Mouse (Mus musculus) heart, embryonic 16.5 days (tissue): ENCODE data around the gene Tuft1. TPM values are rescaled to one million over a fixed set of nuclear protein-coding genes. Genes with fewer than 3 reads are reported as not detected.

ENCODE experiments used
- ATAC-seq: fragments of 200-750 bp; cut with Nextera tagmentation; replicated peaks from 2 replicates; pipeline ENCODE4 v1.8.0; 2017; ENCODE audit warnings: moderate number of reproducible peaks; ENCODE audit not compliant: insufficient read depth, low FRiP score; ENCODE audit errors: extremely low read depth
- H3K27ac ChIP-seq: fragments of 300-500 bp; sonication (generic); 2 replicates; pipeline ENCODE4 v1.5.1; 2014; ENCODE audit warnings: mild to moderate bottlenecking, low read length, control low read depth, moderate library complexity
- H3K27me3 ChIP-seq: fragments of 300-500 bp; sonication (generic); 2 replicates; pipeline ENCODE4 v1.6.1; 2014; ENCODE audit warnings: low read length, mixed read lengths; ENCODE audit not compliant: control insufficient read depth, insufficient read depth
- H3K36me3 ChIP-seq: fragments of 300-500 bp; sonication (generic); 2 replicates; pipeline ENCODE4 v1.6.1; 2014; ENCODE audit not compliant: control insufficient read depth, insufficient read depth
- H3K4me1 ChIP-seq: fragments of 300-500 bp; sonication (generic); 2 replicates; pipeline ENCODE4 v1.6.1; 2014; ENCODE audit warnings: low read length, mixed read lengths; ENCODE audit not compliant: control insufficient read depth, insufficient read depth
- H3K4me2 ChIP-seq: fragments of 300-500 bp; sonication (generic); 2 replicates; pipeline ENCODE4 v1.6.1; 2014; ENCODE audit warnings: low read depth, mild to moderate bottlenecking, control low read depth, low read length
- H3K4me3 ChIP-seq: fragments of 300-500 bp; sonication (generic); 2 replicates; pipeline ENCODE4 v1.5.1; 2014; ENCODE audit warnings: mild to moderate bottlenecking, control low read depth, low read length
- H3K9ac ChIP-seq: fragments of 300-500 bp; sonication (generic); 2 replicates; pipeline ENCODE4 v1.6.1; 2014; ENCODE audit warnings: low read length, control low read depth
- H3K9me3 ChIP-seq: fragments of 300-500 bp; sonication (generic); replicated peaks from 2 replicates; pipeline ENCODE4 v1.6.1; 2016; ENCODE audit warnings: low read length; ENCODE audit not compliant: control insufficient read depth
- WGBS: fragments of 180-500 bp; shearing (Covaris S2); extraction: QIAGEN DNeasy Blood & Tissue Kit; methylation state at CpG from one replicate; pipeline ENCODE4 v1.1.7; 2014; 5-methylcytosine and 5-hydroxymethylcytosine counted together
- polyA plus RNA-seq: library from polyadenylated mRNA; unstranded; fragments of >200 nt; fragmentation: Nextera tagmentation; extraction: Ambion mirVana; gene quantifications from 2 replicates; pipeline ENCODE4 v1.2.1, GENCODE M21; 2015

Gene Tuft1
- polyA plus RNA-seq, 1 experiment from 2014 or later: 7.0 TPM

GRCm38 (mm10) chr3:94591066-94591465 lies 67.6 kb downstream of the Tuft1 start:
- ATAC-seq: no peak
- WGBS: 72% methylated on average over 5 of the region's 5 CpGs

GRCm38 (mm10) chr3:94587962-94588361 lies 70.7 kb downstream of the Tuft1 start:
- WGBS: 79% methylated on average over 5 of the region's 5 CpGs
- Histone ChIP-seq H3K27me3 (no peaks in the 10 kb centered on the region), H3K4me1 (no peaks in the 10 kb centered on the region), H3K27ac (no peak overlapping the region), H3K36me3 (no peaks in the 10 kb centered on the region), H3K9ac (no peak overlapping the region), H3K9me3 (0 out of 2 replicates have a peak, but pooled peaks cover 3% of the 10 kb centered on the region), H3K4me3 (no peak overlapping the region), H3K4me2 (no peak overlapping the region)
- no peak for ATAC-seq

More at GRCm38 (mm10) chr3:94591066-94591465, 67.6 kb downstream of the Tuft1 start:
- Histone ChIP-seq H3K9me3 (0 out of 2 replicates have a peak, but pooled peaks cover 3% of the 10 kb centered on the region), H3K4me1 (no peaks in the 10 kb centered on the region), H3K4me3 (no peak overlapping the region), H3K9ac (no peak overlapping the region), H3K27me3 (no peaks in the 10 kb centered on the region), H3K36me3 (no peaks in the 10 kb centered on the region), H3K27ac (no peak overlapping the region), H3K4me2 (no peak overlapping the region)

- Histone ChIP-seq H3K27me3 (no peaks in the 10 kb centered on the region), H3K4me3 (peak overlapping the region; percentile 65; the same call in 1 of the 2 replicates), H3K27ac (no peak overlapping the region), H3K9ac (no peak overlapping the region), H3K9me3 (no peaks in the 10 kb centered on the region), H3K4me1 (peaks cover 13% of the 10 kb centered on the region), H3K4me2 (peak overlapping the region; percentile 38; the same call in 1 of the 2 replicates), H3K36me3 (no peaks in the 10 kb centered on the region)
- 64% methylated on average over 7 of the region's 7 CpGs for WGBS
- ATAC-seq: no peak
These were observed 75.7 kb downstream of the Tuft1 start for GRCm38 (mm10) chr3:94582944-94583343.

- WGBS: 1% methylated on average over 42 of the region's 42 CpGs
- Histone ChIP-seq H3K36me3 (no peaks in the 10 kb centered on the region), H3K27ac (peak within 1 kb of the TSS; percentile 72), H3K4me3 (peak within 1 kb of the TSS; percentile 65), H3K4me2 (peak within 1 kb of the TSS; percentile 92), H3K9ac (peak within 1 kb of the TSS; percentile 81), H3K9me3 (no peaks in the 10 kb centered on the region), H3K4me1 (peaks cover 13% of the 10 kb centered on the region), H3K27me3 (no peaks in the 10 kb centered on the region)
- peak; percentile 98 for ATAC-seq
These were observed 76.2 kb downstream of the Tuft1 start, which contains the start of gene Snx27 for GRCm38 (mm10) chr3:94582456-94582891. Snx27 (minus strand) TSS chr3:94582716.

- peak overlapping the region; percentile 92 for H3K4me2 ChIP-seq
- H3K27me3 ChIP-seq: no peaks in the 10 kb centered on the region
- peak overlapping the region; percentile 65 for H3K4me3 ChIP-seq
- peak overlapping the region; percentile 81 for H3K9ac ChIP-seq
- H3K4me1 ChIP-seq: peaks cover 13% of the 10 kb centered on the region
- WGBS: under 1% methylated on average over 46 of the region's 48 CpGs
- no peaks in the 10 kb centered on the region for H3K36me3 ChIP-seq
- H3K9me3 ChIP-seq: no peaks in the 10 kb centered on the region
- peak; percentile 78 for ATAC-seq
- peak overlapping the region; percentile 72 for H3K27ac ChIP-seq
These were observed 76.7 kb downstream of the Tuft1 start for GRCm38 (mm10) chr3:94581793-94582455.

- H3K4me3 ChIP-seq: peak overlapping the region; percentile 65
- H3K9me3 ChIP-seq: no peaks in the 10 kb centered on the region
- H3K9ac ChIP-seq: peak overlapping the region; percentile 81
- no peaks in the 10 kb centered on the region for H3K27me3 ChIP-seq
- peak overlapping the region; percentile 92 for H3K4me2 ChIP-seq
- peaks cover 13% of the 10 kb centered on the region for H3K4me1 ChIP-seq
- 5% methylated on average over 16 of the region's 16 CpGs for WGBS
- no peaks in the 10 kb centered on the region for H3K36me3 ChIP-seq
- ATAC-seq: no peak
- H3K27ac ChIP-seq: peak overlapping the region; percentile 72
These were observed 77.4 kb downstream of the Tuft1 start for GRCm38 (mm10) chr3:94581138-94581780.

GRCm38 (mm10) chr3:94574506-94574905 lies 84.2 kb downstream of the Tuft1 start:
- Histone ChIP-seq H3K9ac (no peak overlapping the region), H3K27me3 (no peaks in the 10 kb centered on the region), H3K9me3 (no peaks in the 10 kb centered on the region), H3K36me3 (no peaks in the 10 kb centered on the region), H3K4me3 (no peak overlapping the region), H3K4me2 (no peak overlapping the region), H3K4me1 (peaks cover 4% of the 10 kb centered on the region; the same call in 1 of the 2 replicates), H3K27ac (no peak overlapping the region)
- no peak for ATAC-seq
- WGBS: 58% methylated on average over 6 of the region's 6 CpGs

- Histone ChIP-seq H3K27ac (no peak overlapping the region), H3K9ac (no peak overlapping the region), H3K36me3 (no peaks in the 10 kb centered on the region), H3K9me3 (no peaks in the 10 kb centered on the region), H3K4me1 (peaks cover 3% of the 10 kb centered on the region; the same call in 1 of the 2 replicates), H3K27me3 (no peaks in the 10 kb centered on the region), H3K4me2 (no peak overlapping the region), H3K4me3 (no peak overlapping the region)
- 56% methylated on average over 2 of the region's 2 CpGs for WGBS
- ATAC-seq: no peak
These were observed 91.4 kb downstream of the Tuft1 start for GRCm38 (mm10) chr3:94567242-94567641.

- H3K27ac ChIP-seq: no peak overlapping the region
- no peak for ATAC-seq
- no peak overlapping the region for H3K9ac ChIP-seq
- 59% methylated on average over 2 of the region's 2 CpGs for WGBS
- no peaks in the 10 kb centered on the region for H3K36me3 ChIP-seq
- no peak overlapping the region for H3K4me3 ChIP-seq
- no peaks in the 10 kb centered on the region for H3K9me3 ChIP-seq
- no peak overlapping the region for H3K4me2 ChIP-seq
- H3K4me1 ChIP-seq: peaks cover 5% of the 10 kb centered on the region; the same call in 1 of the 2 replicates
- H3K27me3 ChIP-seq: no peaks in the 10 kb centered on the region
These were observed 93.1 kb downstream of the Tuft1 start for GRCm38 (mm10) chr3:94565557-94565956.
